Mouse (Mus musculus) heart, postnatal 0 days (tissue): ENCODE measurements at regions not wholly inside any gene's neighbourhood (a gene's known extent, or its start where the extent isn't known, plus 50 kb on each side); places are given as distances from the start of the nearest gene placed in this dataset.

Experiments used
- CTCF ChIP-seq: IDR thresholded peaks from 2 replicates; pipeline ENCODE4 v1.5.1; 2016; ENCODE audit warnings: antibody characterized with exemption, control low read depth, low read depth
- EP300 ChIP-seq: IDR thresholded peaks from 2 replicates; pipeline ENCODE4 v1.6.1; 2016; ENCODE audit warnings: antibody characterized with exemption, low read depth

- TF ChIP-seq EP300: no peak
- no peak for TF ChIP-seq CTCF
Observed at GRCm38 (mm10) chr9:62610526-62610925, 67.1 kb upstream of the Itga11 start.
